Mouse (Mus musculus): Measurements from ENCODE around the gene Ube2t.

GRCm38 (mm10) chr1:134940863-134941262 is 21.5 kb upstream of the Ube2t start:
- TF ChIP-seq CTCF (IDR thresholded peaks at IDR 0.05; ENCODE audit: extremely low read depth, insufficient read length, insufficient replicate concordance, low read depth, low read length) (no peak), POLR2A (IDR thresholded peaks at IDR 0.05; ENCODE audit: low read depth, low read length) (no peak)

Data from small intestine, adult 2 months (tissue).